Comparison of ENCODE assay signal across 8 mouse cellular contexts in genomic region chr12:52097650-52098070, GRCm38 (mm10). TPM values are rescaled to one million over a fixed set of nuclear protein-coding genes. Genes with fewer than 3 reads are reported as not detected.
DNase-seq lines count a peak whose midpoint lies in the region; ATAC-seq and TF ChIP-seq lines count a peak whose summit lies in the region.

TSS of gene Nubpl (plus strand) at chr12:52097737.

- no peaks in the 10 kb centered on the region for H3K36me3 ChIP-seq in embryonic facial prominence, embryonic 14.5 days (ENCODE audit: control insufficient read depth, insufficient read depth, low read length)
- H3K36me3 ChIP-seq in heart, adult 2 months (ENCODE audit: control insufficient read depth, insufficient read depth, low read length) = no peaks in the 10 kb centered on the region
- no peaks in the 10 kb centered on the region for H3K36me3 ChIP-seq in limb, embryonic 13.5 days
- H3K36me3 ChIP-seq in midbrain, embryonic 16.5 days (ENCODE audit: control insufficient read depth, insufficient read depth, low read length) = no peaks in the 10 kb centered on the region

- intact Hi-C loops in heart, adult 2 months (cut with DNase I) = loop anchor here (10.0 kb wide), 1 partner anchor 507 kb away; no protein-coding TSS in a partner anchor

- H3K27me3 ChIP-seq in embryonic facial prominence, embryonic 14.5 days (replicated peaks; ENCODE audit: control insufficient read depth, insufficient read depth, low read length) = no peaks in the 10 kb centered on the region
- no peaks in the 10 kb centered on the region for H3K27me3 ChIP-seq in heart, adult 2 months (ENCODE audit: control insufficient read depth, insufficient read depth, low read length)
- H3K27me3 ChIP-seq in limb, embryonic 13.5 days = no peaks in the 10 kb centered on the region
- no peaks in the 10 kb centered on the region for H3K27me3 ChIP-seq in midbrain, embryonic 16.5 days (ENCODE audit: control insufficient read depth, insufficient read depth, low read depth, low read length)

- H3K4me2 ChIP-seq in embryonic facial prominence, embryonic 14.5 days (ENCODE audit: low read depth, low read length) = peak within 1 kb of the TSS; percentile 66
- peak within 1 kb of the TSS; percentile 62 for H3K4me2 ChIP-seq in limb, embryonic 13.5 days (replicated peaks)
- peak within 1 kb of the TSS; percentile 65 for H3K4me2 ChIP-seq in midbrain, embryonic 16.5 days (ENCODE audit: low read length)

- no peaks in the 10 kb centered on the region for H3K9me3 ChIP-seq in embryonic facial prominence, embryonic 14.5 days (ENCODE audit: control insufficient read depth, low read length)
- no peaks in the 10 kb centered on the region for H3K9me3 ChIP-seq in limb, embryonic 13.5 days
- no peaks in the 10 kb centered on the region for H3K9me3 ChIP-seq in midbrain, embryonic 16.5 days (replicated peaks; ENCODE audit: control insufficient read depth, low read length, poor library complexity, severe bottlenecking)

- peak; percentile 67 for TF ChIP-seq POLR2A in heart, adult 2 months (IDR thresholded peaks at IDR 0.05; ENCODE audit: insufficient read depth, low read depth, low read length)

- H3K4me3 ChIP-seq in embryonic facial prominence, embryonic 14.5 days (ENCODE audit: low read depth, low read length) = peak within 1 kb of the TSS; percentile 85
- H3K4me3 ChIP-seq in heart, adult 2 months = peak within 1 kb of the TSS; percentile 71
- H3K4me3 ChIP-seq in limb, embryonic 13.5 days = peak within 1 kb of the TSS; percentile 84
- H3K4me3 ChIP-seq in midbrain, embryonic 16.5 days (ENCODE audit: low read depth, low read length) = peak within 1 kb of the TSS; percentile 96

- H3K27ac ChIP-seq in embryonic facial prominence, embryonic 14.5 days (replicated peaks; ENCODE audit: low read depth, low read length) = peak within 1 kb of the TSS; percentile 75; the same call in 1 of the 2 replicates
- peak within 1 kb of the TSS; percentile 80 for H3K27ac ChIP-seq in heart, adult 2 months
- peak within 1 kb of the TSS; percentile 55 for H3K27ac ChIP-seq in limb, embryonic 13.5 days
- peak within 1 kb of the TSS; percentile 76 for H3K27ac ChIP-seq in midbrain, embryonic 16.5 days (ENCODE audit: low read length)

- DNase-seq in 3T3-L1 (ENCODE audit: low read depth, low spot score) = peak; percentile 95
- peak; percentile 91 to 92 for DNase-seq in adrenal gland, postnatal 4 days (ENCODE audit: low spot score in 2 of 2)
- DNase-seq in embryonic facial prominence, embryonic 14.5 days (ENCODE audit: low spot score) = peak; percentile 96
- peak; percentile 93 to 95 for DNase-seq in heart, adult 2 months
- DNase-seq in kidney, adult 8-10 months = peak; percentile 91 to 95
- DNase-seq in spleen, postnatal 10 days (ENCODE audit: low spot score in 2 of 2) = peak; percentile 82 to 95

- under 1% methylated on average over 30 of the region's 32 CpGs for WGBS in embryonic facial prominence, embryonic 14.5 days
- WGBS in heart, adult 2 months = under 1% methylated on average over 32 of the region's 32 CpGs
- WGBS in limb, embryonic 13.5 days = under 1% methylated on average over 32 of the region's 32 CpGs
- under 1% methylated on average over 32 of the region's 32 CpGs for WGBS in midbrain, embryonic 16.5 days

- no peak for TF ChIP-seq CTCF in heart, adult 2 months (IDR thresholded peaks at IDR 0.05)

- no peaks in the 10 kb centered on the region for H3K4me1 ChIP-seq in embryonic facial prominence, embryonic 14.5 days (ENCODE audit: control insufficient read depth, insufficient read depth, low read length)
- no peaks in the 10 kb centered on the region for H3K4me1 ChIP-seq in heart, adult 2 months (ENCODE audit: control insufficient read depth, insufficient read depth, low read length)
- H3K4me1 ChIP-seq in limb, embryonic 13.5 days = peaks cover 4% of the 10 kb centered on the region; the same call in 1 of the 2 replicates
- H3K4me1 ChIP-seq in midbrain, embryonic 16.5 days (ENCODE audit: control insufficient read depth, insufficient read depth, low read length) = peaks cover 12% of the 10 kb centered on the region

- H3K9ac ChIP-seq in embryonic facial prominence, embryonic 14.5 days (ENCODE audit: low read depth, low read length) = peak within 1 kb of the TSS; percentile 91
- peak within 1 kb of the TSS; percentile 80 for H3K9ac ChIP-seq in heart, adult 2 months (ENCODE audit: low read depth, low read length)
- H3K9ac ChIP-seq in limb, embryonic 13.5 days = peak within 1 kb of the TSS; percentile 88
- peak within 1 kb of the TSS; percentile 98 for H3K9ac ChIP-seq in midbrain, embryonic 16.5 days (ENCODE audit: low read depth, low read length)

- TF ChIP-seq EP300 in heart, adult 2 months (IDR thresholded peaks at IDR 0.05; ENCODE audit: insufficient read depth, low read depth, low read length) = no peak

- peak; percentile 98 for ATAC-seq in embryonic facial prominence, embryonic 14.5 days (ENCODE audit: low read depth)
- peak; percentile 96 for ATAC-seq in limb, embryonic 13.5 days (ENCODE audit: low FRiP score, low read depth)
- peak; percentile 98 for ATAC-seq in midbrain, embryonic 16.5 days

- H3K79me2 ChIP-seq in heart, adult 2 months (replicated peaks; ENCODE audit: control insufficient read depth, insufficient read depth, low read length) = no peaks in the 10 kb centered on the region

RNA-seq across cellular contexts. Expression of gene Nubpl, which starts in this region (rescaled TPM):
- 10 to 100 TPM; 15.4 to 15.9 TPM for total RNA-seq in adrenal gland, postnatal 4 days (2021)
- polyA plus RNA-seq in embryonic facial prominence, embryonic 14.5 days (2014; fragmentation: Nextera tagmentation; extraction: Ambion mirVana) = 9.9 and 10.7 TPM in 2 replicates
- 10 to 100 TPM in 1 of 2 experiments, 1 to 10 TPM in 1; 7.5 to 10.3 TPM for total RNA-seq in heart, adult 2 months (2021)
- polyA plus RNA-seq in heart, adult 2 months (2012; rRNA removed) = 3.2 and 4.3 TPM in 2 replicates
- 13.8 and 15.6 TPM in 2 replicates for polyA plus RNA-seq in limb, embryonic 13.5 days (2015; fragmentation: Nextera tagmentation; extraction: Ambion mirVana)
- 7.7 and 8.5 TPM in 2 replicates for polyA plus RNA-seq in midbrain, embryonic 16.5 days (2015; fragmentation: Nextera tagmentation; extraction: Ambion mirVana)

Comparison
In these comparisons a context has a peak if more than half of its experiments do, and no peak if none do; other contexts are left out.
1. Peak in every context shown above with its lines: DNase-seq, ATAC-seq, H3K4me3 ChIP-seq and H3K27ac ChIP-seq.